Mouse (Mus musculus) kidney, adult 18-20 months (tissue): ENCODE measurements at regions not wholly inside any gene's neighbourhood (a gene's known extent, or its start where the extent isn't known, plus 50 kb on each side); places are given as distances from the start of the nearest gene placed in this dataset.

Experiments
- DNase-seq: peaks from one replicate; pipeline ENCODE4 v3.0.0; 2021

DNA sequence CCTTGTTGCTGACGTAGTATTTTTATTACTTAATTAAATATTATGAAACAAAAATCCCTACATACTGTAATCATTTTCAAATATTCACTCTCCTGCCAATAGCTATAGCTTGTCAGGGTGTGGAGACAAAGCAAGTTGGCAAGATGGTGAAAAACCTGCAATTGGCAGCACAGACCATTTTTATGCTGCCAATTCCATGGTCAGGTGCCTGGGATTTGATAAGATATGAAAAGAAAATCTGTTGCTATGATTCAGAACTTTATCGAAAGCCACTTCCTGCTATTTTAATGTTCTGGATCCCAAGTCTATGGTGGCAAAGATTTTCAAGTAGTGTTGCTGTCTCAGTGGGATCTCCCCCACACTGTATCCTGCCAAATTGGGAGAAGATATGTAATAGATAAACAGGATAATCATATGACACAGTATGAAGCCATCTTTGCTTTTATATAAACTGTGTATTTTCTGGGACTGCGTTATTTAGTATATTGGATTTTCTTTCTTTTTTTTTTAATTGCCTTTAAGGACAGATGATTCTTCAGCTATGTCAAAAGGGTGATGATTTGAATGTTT is 165.3 kb upstream of the Lrrc3b start:
- DNase-seq = no peak

DNA sequence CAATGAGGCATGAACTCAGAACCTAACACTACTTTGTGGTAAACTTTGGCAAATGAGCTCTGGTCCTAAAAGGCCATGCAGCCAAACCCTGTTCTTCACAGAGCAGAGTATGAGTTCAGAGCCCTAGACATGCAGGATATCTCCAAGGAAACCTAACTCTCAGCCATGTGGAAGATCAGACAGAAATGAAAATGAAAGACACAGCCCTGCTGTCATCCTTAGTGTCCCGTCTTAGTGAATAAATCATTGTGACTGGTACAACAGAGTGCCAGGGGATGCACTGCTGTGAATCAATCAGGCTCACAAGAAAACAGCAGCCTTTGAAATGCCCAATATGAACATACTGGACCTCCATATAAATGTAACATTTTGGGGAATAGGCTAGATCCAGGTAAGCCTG is 171.4 kb upstream of the Lrrc3b start:
- no peak for DNase-seq

DNA sequence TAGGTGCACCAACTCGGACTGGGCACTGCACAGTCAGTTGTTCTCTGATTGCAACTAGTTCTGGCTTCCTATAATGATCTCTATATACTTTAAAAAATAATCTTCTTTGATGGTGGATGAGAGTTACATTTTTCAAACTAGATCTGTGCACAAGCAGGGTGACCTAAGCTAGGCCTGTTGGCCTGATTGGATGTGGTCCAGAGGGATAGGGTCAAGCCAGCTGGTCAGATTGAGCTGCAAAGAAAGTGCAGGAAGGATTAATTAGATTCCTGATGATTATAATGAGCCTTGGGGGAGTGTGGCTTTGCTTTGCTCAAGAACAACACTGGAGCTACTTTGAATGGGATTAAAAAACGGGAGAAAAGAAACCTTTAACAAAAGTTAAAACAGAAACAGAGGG is 195.8 kb upstream of the Lrrc3b start:
- DNase-seq = no peak

DNA sequence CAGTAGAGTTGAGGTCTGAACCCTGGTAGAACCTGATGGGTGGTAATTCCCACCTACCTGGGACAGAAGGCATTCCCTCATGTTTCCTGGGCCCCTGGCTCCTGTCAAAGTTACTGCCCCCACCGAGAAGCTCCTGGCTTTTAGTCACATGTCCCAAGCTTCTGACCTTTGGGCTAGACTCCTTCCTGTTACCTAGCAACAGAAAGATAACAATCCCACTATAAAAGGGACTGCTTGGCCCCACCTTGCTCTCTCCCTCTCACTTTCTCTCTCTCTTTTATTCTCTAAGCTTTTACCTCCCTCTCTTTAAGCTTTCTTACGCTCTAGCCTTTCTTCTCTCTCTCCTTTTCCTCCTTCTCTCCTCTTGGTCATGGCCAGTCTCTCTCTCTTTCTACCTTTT is 198.9 kb upstream of the Lrrc3b start:
- no peak for DNase-seq

DNA sequence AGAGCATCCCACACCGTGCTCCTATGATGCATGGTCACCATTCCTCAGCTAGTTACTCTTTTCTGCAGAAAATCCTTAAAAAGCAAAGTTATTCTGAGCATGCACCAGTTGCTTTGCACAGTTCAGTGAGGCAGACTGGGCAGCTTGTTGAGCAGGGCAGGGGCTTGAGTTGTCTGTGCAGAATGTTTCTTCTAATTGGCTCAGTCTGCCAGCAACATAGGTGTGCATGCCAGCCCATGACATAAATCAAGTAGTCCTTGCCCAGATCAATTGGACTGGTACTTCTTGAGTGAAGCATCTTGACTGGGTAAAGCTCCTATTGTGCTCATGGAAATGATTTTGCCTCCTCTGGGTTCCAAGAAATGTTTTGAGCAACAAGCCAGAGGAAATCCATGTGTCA is 200.1 kb upstream of the Lrrc3b start:
- no peak for DNase-seq

DNA sequence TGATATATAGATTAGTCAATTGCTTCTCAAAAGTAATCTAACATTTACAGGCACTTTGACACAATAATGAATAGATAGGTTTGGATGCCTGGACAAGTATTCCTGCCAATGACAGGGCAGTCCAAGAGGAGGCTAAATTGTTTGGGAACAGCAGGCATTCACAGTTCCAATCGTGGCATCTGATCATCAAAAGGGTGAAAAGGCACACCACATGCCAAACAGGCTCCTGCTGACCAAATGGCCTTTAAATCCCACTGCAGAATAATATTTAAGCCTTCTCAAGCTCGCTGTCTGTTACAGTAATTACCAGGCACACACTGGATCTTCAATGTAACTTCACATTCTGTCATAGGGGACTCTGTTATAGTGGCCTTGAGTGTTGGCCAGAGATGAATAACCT is 222.1 kb upstream of the Lrrc3b start:
- DNase-seq = no peak

DNA sequence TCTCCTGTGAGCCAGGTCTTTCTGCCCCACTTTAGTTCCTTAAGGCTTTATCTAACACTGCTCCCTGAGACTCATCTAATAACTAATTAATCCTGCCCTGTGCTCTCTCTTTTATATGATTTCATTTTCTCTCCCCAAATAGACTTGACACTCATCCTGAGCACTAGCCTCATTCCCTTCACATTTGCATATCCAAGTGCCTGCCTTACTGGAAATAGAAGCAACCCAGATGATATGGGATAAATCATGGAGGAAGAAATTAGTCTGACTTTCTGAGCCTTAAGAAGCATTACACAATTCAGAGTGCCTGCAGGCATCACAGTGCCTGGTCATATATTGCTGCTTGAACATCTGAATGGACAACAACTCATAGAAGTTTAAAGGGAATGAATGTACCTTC is 233.5 kb upstream of the Lrrc3b start:
- no peak for DNase-seq

DNA sequence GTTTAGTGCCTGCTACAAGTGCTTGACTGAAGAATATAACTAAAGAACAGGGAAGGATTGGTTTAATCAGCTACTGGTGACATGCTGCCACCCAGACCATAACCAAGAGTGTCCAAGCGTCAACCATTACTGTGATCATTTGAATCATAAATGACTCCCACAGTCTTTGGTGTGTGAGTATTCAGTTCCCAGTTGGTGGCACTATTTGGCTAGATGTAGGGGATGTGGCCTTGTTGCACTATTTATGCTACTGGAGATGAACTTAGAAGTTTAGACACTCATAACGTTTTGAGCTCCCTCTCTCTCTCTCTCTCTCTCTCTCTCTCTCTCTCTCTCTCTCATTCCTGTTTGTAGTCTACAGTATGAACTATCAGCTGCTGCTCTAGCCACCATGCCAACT is 238.4 kb upstream of the Lrrc3b start:
- DNase-seq = no peak

DNA sequence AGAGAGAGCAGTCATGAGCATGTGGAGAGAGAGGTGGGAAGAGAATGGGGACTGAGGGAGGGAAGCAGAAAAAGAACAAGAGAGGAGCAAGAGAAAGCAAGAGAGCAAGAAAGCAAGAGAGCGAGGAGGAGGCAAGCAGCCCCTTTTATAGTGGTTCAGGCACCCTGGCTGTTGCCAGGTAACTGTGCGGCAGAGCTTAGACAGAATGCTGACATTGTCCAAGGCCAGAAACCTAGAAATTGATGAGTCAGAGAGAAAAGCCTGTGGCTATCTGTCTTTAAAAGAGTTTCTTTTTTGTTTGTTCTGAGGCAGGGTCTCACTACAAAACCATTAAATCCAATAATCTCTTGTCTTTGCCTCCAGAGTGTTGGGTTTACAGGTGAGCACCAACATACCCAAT is 240.7 kb upstream of the Lrrc3b start:
- no peak for DNase-seq

DNA sequence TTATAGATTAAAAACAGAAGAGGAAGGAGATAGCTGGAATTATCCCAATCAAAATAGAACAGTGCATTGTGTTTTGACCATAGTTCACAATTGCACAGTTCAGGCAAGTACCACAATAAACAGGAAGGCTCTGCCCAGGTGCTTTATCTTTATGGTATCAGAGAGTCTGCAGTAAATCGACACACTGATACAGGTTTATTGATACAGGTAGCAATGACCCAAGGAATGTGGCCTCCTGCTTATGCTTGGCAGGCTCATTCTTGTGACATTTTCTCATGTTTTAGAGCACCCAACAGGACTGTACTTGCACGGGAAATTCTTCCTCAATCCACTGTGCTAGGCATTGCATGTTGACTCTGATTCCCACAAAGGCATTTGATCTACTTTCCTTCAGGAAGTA is 259.2 kb upstream of the Lrrc3b start:
- DNase-seq = no peak

DNA sequence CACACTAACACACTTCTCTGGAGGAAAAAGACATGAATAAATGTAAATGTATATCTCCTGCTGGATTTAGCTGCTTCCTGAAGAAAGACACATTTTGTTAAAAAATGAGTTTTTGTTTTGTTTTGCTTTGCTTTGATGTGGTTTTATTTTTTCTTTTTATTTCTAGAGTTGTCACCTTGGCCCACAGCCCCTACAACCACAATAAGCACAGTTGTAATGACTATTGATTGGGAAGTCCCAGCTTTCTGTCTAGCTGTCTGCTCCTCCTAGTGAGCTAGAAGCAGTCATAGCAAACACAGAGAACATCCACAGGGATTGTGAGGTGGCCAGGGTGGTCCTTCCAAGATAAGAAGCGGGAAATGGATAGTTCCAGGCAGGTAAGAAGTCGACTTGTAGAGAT is 259.8 kb upstream of the Lrrc3b start:
- no peak for DNase-seq

DNA sequence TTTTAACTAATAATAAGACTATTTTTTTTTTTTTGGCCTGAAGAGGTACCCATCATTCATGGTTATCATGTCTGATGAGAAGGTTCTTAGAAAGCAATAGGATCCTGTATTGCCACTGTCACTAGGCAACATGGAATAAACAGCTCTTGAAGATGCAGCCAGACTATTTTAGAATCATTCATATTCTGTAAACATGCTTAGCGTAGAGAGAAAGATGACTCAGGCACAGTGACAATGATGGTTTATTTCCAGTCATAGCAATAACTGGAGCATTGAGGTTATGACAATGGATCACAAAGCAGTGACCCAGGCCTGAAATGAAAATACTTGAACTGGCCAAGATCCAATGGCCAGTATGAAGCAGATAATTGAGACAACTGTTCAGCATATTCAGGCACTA is 283.3 kb upstream of the Lrrc3b start:
- no peak for DNase-seq

DNA sequence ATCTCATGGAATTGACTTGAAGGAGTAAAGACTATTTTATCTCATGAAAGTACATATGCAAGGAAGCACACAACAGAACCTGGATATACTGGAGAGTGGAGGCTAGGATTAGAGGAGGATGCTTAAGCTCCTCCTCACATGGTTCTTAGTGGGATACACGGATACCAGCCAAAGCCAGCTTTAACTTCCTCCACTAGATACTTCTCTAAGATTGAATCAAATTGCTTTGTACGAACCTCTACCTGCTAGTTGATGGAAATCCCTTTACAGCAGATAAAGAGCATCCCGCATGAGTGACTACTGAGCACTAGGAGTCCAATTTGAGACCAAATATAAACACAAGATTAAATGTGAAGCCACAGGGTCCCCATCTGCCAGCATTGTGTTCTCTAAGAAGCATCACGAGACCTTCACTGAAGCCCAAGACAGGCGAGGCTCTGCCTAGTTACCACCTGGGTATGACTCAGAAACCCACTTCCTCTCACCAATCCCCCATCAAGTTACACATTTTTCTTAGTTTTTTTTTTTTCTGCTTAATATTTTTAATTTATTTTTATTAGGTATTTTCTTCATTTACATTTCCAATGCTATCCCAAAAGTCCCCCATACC is 307.9 kb upstream of the Lrrc3b start:
- no peak for DNase-seq

DNA sequence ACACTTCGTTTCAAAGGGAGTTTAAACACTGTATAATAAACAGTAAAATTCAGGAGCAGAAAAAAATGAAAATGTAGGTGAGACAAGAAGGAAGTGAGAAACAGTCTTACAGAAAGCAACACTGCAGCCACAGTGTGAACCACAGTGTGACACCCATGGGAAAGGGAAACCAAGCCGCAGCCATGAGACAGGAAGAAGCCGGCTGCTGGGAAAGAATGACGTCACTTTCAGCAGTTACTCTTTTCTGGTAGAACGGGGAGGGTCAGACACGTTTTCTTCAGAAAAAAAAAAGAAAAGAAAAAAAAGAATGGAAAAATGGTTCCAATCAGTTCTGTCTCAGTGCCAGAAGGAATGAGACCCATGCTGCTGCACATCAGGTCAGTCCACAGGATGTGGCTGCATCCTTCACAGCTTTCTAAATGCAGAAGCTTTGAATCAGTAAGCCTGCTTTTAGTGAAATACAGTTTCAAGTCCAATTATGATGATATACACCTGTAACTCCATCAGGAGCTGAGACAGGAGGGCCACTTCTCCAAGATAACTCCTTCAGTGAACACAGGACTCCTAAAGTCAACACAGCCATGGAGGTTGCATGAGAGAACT is 331.2 kb upstream of the Lrrc3b start:
- DNase-seq = no peak

DNA sequence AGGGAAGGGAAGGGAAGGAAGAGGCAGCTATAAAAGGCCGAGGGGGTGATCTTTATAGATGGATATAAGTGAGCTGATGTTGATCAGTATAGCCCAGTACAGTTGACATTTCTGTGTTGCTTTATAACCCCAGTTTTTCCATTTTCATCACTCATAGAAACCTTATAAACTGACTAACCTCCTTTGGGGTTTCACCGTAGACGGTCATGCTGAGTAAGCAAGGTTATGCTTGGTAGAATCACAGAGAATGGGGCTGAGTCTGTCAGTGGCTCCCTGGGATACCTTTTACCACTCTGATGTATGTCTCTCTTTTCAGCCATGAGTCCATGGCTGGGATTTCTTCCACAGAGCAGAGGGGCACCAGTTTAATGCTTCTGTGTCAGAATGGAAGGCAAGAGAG is 345.9 kb upstream of the Lrrc3b start:
- DNase-seq = no peak

DNA sequence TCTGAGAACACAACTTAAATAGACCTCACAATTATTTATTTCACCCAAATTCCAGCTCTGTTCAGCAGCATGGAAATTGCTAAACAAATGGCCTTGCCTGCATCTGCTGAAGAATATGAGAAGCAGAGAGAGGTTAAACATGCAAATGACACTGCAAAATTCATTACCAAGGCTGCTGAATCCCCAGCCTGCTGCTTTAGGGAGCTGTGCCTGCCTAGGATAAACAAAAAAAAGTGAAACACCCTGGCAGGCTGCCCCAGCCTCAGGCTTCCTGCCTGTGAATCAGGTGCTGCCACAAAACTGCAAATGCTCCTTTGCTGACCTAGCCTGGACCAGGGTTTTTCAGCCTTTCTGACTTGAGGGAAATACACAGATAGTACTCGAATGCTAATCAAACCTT is 346.4 kb upstream of the Lrrc3b start:
- no peak for DNase-seq

DNA sequence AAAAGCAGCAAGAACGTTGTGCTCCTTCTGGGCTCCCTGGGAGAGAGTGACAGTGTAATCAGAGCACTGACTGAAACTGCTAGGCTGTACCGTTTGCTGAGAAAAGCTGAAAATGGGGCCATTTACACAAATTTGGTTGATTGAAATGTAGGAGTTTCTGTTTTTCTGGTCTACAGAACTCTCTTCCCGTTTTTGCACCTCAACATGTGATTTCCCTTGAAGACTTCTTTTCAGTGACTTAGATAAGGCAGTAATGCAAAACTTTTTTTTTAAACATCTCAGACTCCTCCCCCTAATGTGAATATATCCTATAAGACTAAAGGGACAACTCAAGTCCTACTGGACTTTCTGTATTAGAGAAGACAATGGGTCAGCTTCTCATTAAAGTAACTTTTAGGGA is 356.9 kb upstream of the Lrrc3b start:
- no peak for DNase-seq

DNA sequence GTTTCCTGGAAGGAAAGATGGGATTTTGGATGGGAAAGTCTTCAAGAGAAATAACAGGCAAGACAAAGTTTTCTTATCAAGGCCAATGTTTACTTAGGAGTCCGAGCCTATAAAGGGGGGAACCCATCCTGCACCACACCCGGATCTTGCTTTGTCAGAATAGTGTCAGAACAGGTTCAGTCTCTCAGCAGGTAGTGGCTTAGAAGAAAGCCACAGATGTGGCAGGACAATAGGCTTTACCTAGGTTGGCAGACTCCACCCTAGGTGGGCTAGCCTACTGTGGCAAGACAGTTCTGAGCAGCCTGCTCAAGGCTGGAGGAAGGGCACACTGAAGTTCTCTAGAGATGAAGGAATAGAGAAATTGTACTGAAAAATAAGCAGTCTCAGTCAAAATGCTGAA is 358.2 kb upstream of the Lrrc3b start:
- no peak for DNase-seq

DNA sequence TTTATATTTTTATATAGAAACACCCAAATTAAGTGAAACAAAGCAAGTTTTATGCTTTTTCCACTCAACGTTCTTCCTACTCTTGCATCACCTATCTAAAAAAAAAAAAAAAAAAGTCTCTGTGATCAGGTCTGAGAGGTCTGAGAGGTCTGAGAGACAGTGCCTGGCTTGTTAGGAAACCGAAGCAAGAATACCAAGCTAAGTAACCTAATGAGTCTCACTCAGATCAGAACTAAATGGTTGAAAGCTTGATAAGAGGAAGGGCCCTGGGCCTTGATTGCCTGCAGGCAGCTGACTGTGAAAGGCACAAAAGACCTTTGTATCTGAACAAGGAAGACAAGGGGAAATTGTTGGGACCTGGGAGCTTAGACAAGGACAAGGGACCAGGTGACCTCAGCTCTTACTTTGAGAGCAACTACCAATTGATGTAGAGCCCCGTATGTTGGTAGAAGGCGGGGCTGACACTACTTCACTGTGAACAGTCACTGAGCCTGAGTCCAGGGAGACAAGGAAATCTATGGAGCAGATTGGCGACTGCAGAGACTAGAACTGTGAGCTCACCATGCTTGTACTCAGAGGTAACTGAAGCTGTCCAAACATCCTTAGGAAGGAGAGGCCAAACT is 362.8 kb upstream of the Lrrc3b start:
- no peak for DNase-seq

DNA sequence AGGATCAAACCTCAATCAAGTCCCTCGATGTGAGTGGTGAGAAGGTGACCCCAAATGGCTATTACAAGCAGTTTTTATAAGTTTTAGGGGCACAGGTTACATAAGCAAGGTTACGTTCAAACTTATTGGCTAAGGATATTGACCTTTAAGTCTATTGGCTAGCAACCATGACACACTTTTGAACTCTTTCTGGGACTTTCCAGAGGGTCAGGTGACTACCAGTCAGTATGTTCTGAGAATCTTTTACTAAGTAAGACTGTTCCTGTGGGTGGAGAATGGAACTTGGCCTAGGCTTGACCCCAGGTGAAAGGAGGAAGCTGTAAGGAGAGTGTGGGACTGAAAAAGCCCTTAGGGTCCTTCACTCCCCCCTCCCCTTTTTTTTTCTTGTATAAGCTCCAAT is 370.3 kb upstream of the Lrrc3b start:
- no peak for DNase-seq

DNA sequence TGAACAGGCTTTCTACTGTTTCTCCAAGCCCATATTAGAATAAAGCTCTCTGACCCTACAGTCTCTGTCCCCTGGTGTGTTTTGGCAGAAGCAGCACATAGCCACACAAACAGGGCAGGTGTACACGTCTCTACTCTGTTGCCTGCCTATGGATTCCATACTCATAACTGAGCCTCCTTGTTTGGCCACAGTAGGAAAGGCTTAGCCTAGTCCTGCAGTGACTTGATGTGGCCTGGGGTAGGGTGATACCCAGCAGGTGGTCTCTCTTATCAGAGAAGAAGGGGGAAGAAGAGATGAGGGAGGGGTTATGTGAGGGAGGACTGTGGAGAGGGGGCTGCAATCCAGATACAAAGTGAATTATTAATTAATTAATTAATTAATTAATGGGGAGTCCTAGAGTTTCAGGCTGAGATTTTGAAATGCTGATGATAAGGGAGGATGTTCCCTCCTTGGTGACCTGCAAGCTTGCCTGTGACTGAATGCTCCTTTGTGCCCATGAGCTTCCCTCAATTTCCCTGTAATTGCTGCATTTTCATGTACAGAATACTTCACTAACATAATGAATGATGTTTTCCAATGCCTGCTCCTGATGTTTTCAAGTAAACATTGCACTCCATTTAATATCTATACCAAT is 402.7 kb upstream of the Lrrc3b start:
- DNase-seq = no peak

DNA sequence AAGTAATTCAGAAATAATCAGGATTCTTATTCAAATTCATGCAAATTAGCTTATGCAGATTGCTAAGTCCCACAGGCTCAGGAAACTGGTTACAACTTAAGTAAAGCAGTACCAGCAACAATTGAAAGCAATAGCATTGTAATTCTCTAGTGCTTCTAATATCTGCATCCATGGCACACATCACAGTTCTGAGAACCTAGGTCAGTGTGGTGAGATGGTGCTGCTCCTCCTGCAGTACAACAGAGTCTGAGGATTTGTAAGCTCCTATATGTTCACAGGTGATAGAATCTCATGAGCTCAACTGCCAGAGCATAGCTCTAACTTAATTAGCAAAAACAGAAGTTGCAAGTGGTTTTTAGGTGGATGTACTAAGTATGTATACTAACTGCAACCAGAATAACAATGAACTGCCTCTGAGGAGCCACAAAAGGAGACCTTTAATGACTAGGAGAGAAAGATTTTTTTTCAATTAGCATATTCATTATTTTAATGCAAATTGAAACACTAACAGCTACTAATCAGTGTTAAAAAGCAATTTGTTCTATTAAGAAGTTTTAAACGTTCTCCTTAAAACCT is 403.3 kb upstream of the Lrrc3b start:
- no peak for DNase-seq

DNA sequence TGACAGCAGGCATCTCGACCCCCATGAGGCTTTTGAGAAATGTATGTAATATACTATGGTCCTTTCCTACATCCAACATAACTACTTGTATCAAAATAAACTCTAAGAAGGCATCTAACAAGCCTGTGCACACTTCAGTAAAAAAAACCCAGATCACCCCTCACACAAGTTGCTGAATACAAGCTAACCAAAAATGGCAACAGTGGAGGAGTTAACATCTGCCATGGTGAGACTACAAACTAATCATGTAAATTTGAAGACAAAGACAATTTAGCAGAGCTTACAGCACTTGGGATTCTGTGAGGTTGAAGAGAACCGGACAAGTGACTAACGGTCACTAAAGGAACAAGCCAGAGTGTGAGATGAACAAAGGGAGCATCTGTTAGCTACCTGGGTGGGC is 380.6 kb upstream of the Ngly1 start:
- no peak for DNase-seq

DNA sequence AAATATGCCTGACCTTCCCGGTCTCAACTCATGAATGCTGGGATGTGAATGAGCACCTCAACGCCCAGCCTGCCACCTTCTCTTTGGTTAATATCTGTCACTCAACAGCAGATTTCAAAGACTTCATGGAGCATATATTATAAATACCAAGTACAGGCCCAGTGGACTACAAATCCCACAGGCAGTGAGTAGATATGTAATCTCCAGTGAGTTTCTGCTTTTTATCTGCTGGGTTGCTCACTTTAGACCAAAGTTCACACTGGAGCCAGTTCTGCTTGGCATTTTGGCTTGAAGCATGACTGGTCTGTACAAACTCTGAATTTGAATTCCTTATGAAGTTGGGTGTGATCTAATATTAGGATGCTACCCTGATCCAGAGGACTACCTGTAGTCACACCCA is 377.1 kb upstream of the Ngly1 start:
- DNase-seq = no peak
